21 mouse cellular contexts compared by ENCODE assay signal in genomic region chr6:127448869-127449268, GRCm38 (mm10). TPM values are rescaled to one million over a fixed set of nuclear protein-coding genes. Genes with fewer than 3 reads are reported as not detected.
DNase-seq lines count a peak whose midpoint lies in the region; ATAC-seq lines count a peak whose summit lies in the region.
"Had no signal": no experiment of that assay in that cellular context is flagged by ENCODE, and none has a peak within 500 bp of the region (broad histone marks: within the 10 kb centered on the region; RNA-seq: fewer than 3 reads in every experiment).

No protein-coding gene starts in this region.

- 82% methylated on average over 2 of the region's 2 CpGs for WGBS in hindbrain, embryonic 10.5 days
- 49% methylated on average over 2 of the region's 2 CpGs for WGBS in hindbrain, embryonic 16.5 days
- 34% methylated on average over 2 of the region's 2 CpGs for WGBS in forebrain, embryonic 13.5 days
- WGBS in hindbrain, embryonic 14.5 days: 56% methylated on average over 2 of the region's 2 CpGs
- 60% methylated on average over 2 of the region's 2 CpGs for WGBS in intestine, embryonic 16.5 days

- no peak overlapping the region for H3K4me3 ChIP-seq in hindbrain, embryonic 10.5 days
- H3K4me3 ChIP-seq in hindbrain, embryonic 16.5 days (ENCODE audit: low read length): no peak overlapping the region
- H3K4me3 ChIP-seq in forebrain, embryonic 13.5 days: no peak overlapping the region
- no peak overlapping the region for H3K4me3 ChIP-seq in hindbrain, embryonic 14.5 days (replicated peaks; ENCODE audit: low read length)
- H3K4me3 ChIP-seq in intestine, embryonic 16.5 days (ENCODE audit: low read length): no peak overlapping the region
- H3K4me3 ChIP-seq: heart, embryonic 12.5 days; limb, embryonic 13.5 days; liver, embryonic 13.5 days; lung, embryonic 15.5 days; neural tube, embryonic 12.5 days had no signal

- H3K4me1 ChIP-seq in hindbrain, embryonic 10.5 days (replicated peaks): peaks cover 47% of the 10 kb centered on the region
- H3K4me1 ChIP-seq in hindbrain, embryonic 16.5 days (ENCODE audit: control insufficient read depth, insufficient read depth, low read depth, low read length): peaks cover 3% of the 10 kb centered on the region; the same call in 1 of the 2 replicates
- peaks cover 67% of the 10 kb centered on the region for H3K4me1 ChIP-seq in forebrain, embryonic 13.5 days
- H3K4me1 ChIP-seq in hindbrain, embryonic 14.5 days (replicated peaks; ENCODE audit: control insufficient read depth, insufficient read depth, low read length): peaks cover 5% of the 10 kb centered on the region; the same call in 1 of the 2 replicates
- no peaks in the 10 kb centered on the region for H3K4me1 ChIP-seq in intestine, embryonic 16.5 days (ENCODE audit: control insufficient read depth, insufficient read depth, low read length)
- H3K4me1 ChIP-seq: limb, embryonic 13.5 days; lung, embryonic 15.5 days had no signal

- no peaks in the 10 kb centered on the region for H3K9me3 ChIP-seq in hindbrain, embryonic 10.5 days
- H3K9me3 ChIP-seq in hindbrain, embryonic 16.5 days (ENCODE audit: control insufficient read depth, low read length): no peaks in the 10 kb centered on the region
- H3K9me3 ChIP-seq in forebrain, embryonic 13.5 days (replicated peaks): no peaks in the 10 kb centered on the region
- H3K9me3 ChIP-seq in hindbrain, embryonic 14.5 days (ENCODE audit: control insufficient read depth, low read length): no peaks in the 10 kb centered on the region
- H3K9me3 ChIP-seq in intestine, embryonic 16.5 days (ENCODE audit: control insufficient read depth, low read length): no peaks in the 10 kb centered on the region
- H3K9me3 ChIP-seq: heart, embryonic 12.5 days; limb, embryonic 13.5 days; liver, embryonic 13.5 days; lung, embryonic 15.5 days; neural tube, embryonic 12.5 days had no signal

- no peak overlapping the region for H3K9ac ChIP-seq in hindbrain, embryonic 16.5 days (ENCODE audit: low read depth, low read length)
- no peak overlapping the region for H3K9ac ChIP-seq in forebrain, embryonic 13.5 days
- no peak overlapping the region for H3K9ac ChIP-seq in hindbrain, embryonic 14.5 days
- no peak overlapping the region for H3K9ac ChIP-seq in intestine, embryonic 16.5 days (ENCODE audit: low read depth, low read length)
- H3K9ac ChIP-seq: heart, embryonic 12.5 days; limb, embryonic 13.5 days; liver, embryonic 13.5 days; lung, embryonic 15.5 days; neural tube, embryonic 12.5 days had no signal

- H3K27me3 ChIP-seq in hindbrain, embryonic 10.5 days (ENCODE audit: insufficient read depth, poor library complexity, severe bottlenecking): peaks cover 25% of the 10 kb centered on the region
- no peaks in the 10 kb centered on the region for H3K27me3 ChIP-seq in hindbrain, embryonic 16.5 days (replicated peaks; ENCODE audit: control insufficient read depth, insufficient read depth, low read length)
- H3K27me3 ChIP-seq in forebrain, embryonic 13.5 days: no peaks in the 10 kb centered on the region
- H3K27me3 ChIP-seq in hindbrain, embryonic 14.5 days (ENCODE audit: control insufficient read depth, insufficient read depth, low read length): no peaks in the 10 kb centered on the region
- no peaks in the 10 kb centered on the region; the same call in 1 of the 2 replicates for H3K27me3 ChIP-seq in intestine, embryonic 16.5 days (replicated peaks; ENCODE audit: control insufficient read depth, insufficient read depth, low read length)
- H3K27me3 ChIP-seq: neural tube, embryonic 12.5 days had no signal

- DNase-seq in hindbrain, embryonic 10.5 days (ENCODE audit: low spot score): no peak
- DNase-seq in Muller cell, postnatal 12 days (ENCODE audit: inconsistent ontology term): peak; percentile 20
- no peak for DNase-seq in hindbrain, embryonic 14.5 days (ENCODE audit: low spot score)
- DNase-seq in kidney, adult 18-20 months: no peak
- DNase-seq in urinary bladder, adult 2 months (ENCODE audit: low spot score): no peak
- DNase-seq: cerebellum, adult 11-12 months; cerebellum, postnatal 36 days; gastrocnemius, postnatal 10 days; kidney, adult 9 months; kidney, postnatal 25 days; liver, embryonic 13.5 days; thymus, adult 2 months had no signal

- no peaks in the 10 kb centered on the region for H3K36me3 ChIP-seq in hindbrain, embryonic 10.5 days
- H3K36me3 ChIP-seq in hindbrain, embryonic 16.5 days (ENCODE audit: control insufficient read depth, insufficient read depth, low read length): no peaks in the 10 kb centered on the region
- H3K36me3 ChIP-seq in forebrain, embryonic 13.5 days (ENCODE audit: poor library complexity, severe bottlenecking): no peaks in the 10 kb centered on the region
- no peaks in the 10 kb centered on the region for H3K36me3 ChIP-seq in hindbrain, embryonic 14.5 days (replicated peaks; ENCODE audit: control insufficient read depth, insufficient read depth)
- no peaks in the 10 kb centered on the region for H3K36me3 ChIP-seq in intestine, embryonic 16.5 days (ENCODE audit: control insufficient read depth, insufficient read depth, low read length)
- H3K36me3 ChIP-seq: heart, embryonic 12.5 days; limb, embryonic 13.5 days; liver, embryonic 13.5 days; lung, embryonic 15.5 days; neural tube, embryonic 12.5 days had no signal

- H3K27ac ChIP-seq in hindbrain, embryonic 10.5 days: peak overlapping the region; percentile 88
- no peak overlapping the region for H3K27ac ChIP-seq in hindbrain, embryonic 16.5 days (ENCODE audit: low read depth, low read length)
- peak overlapping the region; percentile 99 for H3K27ac ChIP-seq in forebrain, embryonic 13.5 days
- peak overlapping the region; percentile 76; the same call in 1 of the 2 replicates for H3K27ac ChIP-seq in hindbrain, embryonic 14.5 days
- no peak overlapping the region for H3K27ac ChIP-seq in intestine, embryonic 16.5 days (ENCODE audit: low read length)
- H3K27ac ChIP-seq: limb, embryonic 13.5 days; liver, embryonic 13.5 days; lung, embryonic 15.5 days; neural tube, embryonic 12.5 days had no signal

- no peak for ATAC-seq in hindbrain, embryonic 16.5 days
- no peak for ATAC-seq in forebrain, embryonic 13.5 days
- ATAC-seq in hindbrain, embryonic 14.5 days (ENCODE audit: low FRiP score): no peak
- ATAC-seq in intestine, embryonic 16.5 days: no peak
- ATAC-seq: activated CD4-positive, CD25-positive, alpha-beta regulatory T cell, adult 4 months; inflammation-experienced regulatory T-cells, adult 6 months had no signal

- no peak overlapping the region for H3K4me2 ChIP-seq in hindbrain, embryonic 16.5 days (ENCODE audit: low read length)
- H3K4me2 ChIP-seq in forebrain, embryonic 13.5 days: no peak overlapping the region
- no peak overlapping the region for H3K4me2 ChIP-seq in hindbrain, embryonic 14.5 days (replicated peaks)
- H3K4me2 ChIP-seq in intestine, embryonic 16.5 days (ENCODE audit: low read depth, low read length): no peak overlapping the region
- H3K4me2 ChIP-seq: heart, embryonic 12.5 days; limb, embryonic 13.5 days; liver, embryonic 13.5 days; lung, embryonic 15.5 days; neural tube, embryonic 12.5 days had no signal

RNA-seq across cellular contexts. Expression of gene Parp11, which starts 2.2 kb away (rescaled TPM):
- polyA plus RNA-seq in hindbrain, embryonic 10.5 days (2016; fragmentation: Nextera tagmentation; extraction: Ambion mirVana): 35.7 and 43.6 TPM in 2 replicates
- polyA plus RNA-seq in hindbrain, embryonic 16.5 days (2015; fragmentation: Nextera tagmentation; extraction: Ambion mirVana): 69.2 and 80.6 TPM in 2 replicates
- 74.4 and 77.3 TPM in 2 replicates for polyA plus RNA-seq in forebrain, embryonic 13.5 days (2015; fragmentation: Nextera tagmentation; extraction: Ambion mirVana)
- 85.8 and 95.7 TPM in 2 replicates for polyA plus RNA-seq in hindbrain, embryonic 14.5 days (2014; fragmentation: Nextera tagmentation; extraction: Ambion mirVana)
- 17.3 and 17.8 TPM in 2 replicates for polyA plus RNA-seq in intestine, embryonic 16.5 days (2015; fragmentation: Nextera tagmentation; extraction: Ambion mirVana)
- polyA plus RNA-seq in urinary bladder, adult 2 months (2012; rRNA removed): 15.3 and 19.4 TPM in 2 replicates

Comparison
In these comparisons a context has a peak if more than half of its experiments do, and no peak if none do; other contexts are left out.
1. H3K27ac ChIP-seq: peak in hindbrain, embryonic 10.5 days (single experiment), forebrain, embryonic 13.5 days (single experiment) and hindbrain, embryonic 14.5 days (single experiment); none in hindbrain, embryonic 16.5 days (single experiment) and intestine, embryonic 16.5 days (single experiment).